Mouse (Mus musculus): ENCODE results near the gene Syne2. TPM values are rescaled to one million over a fixed set of nuclear protein-coding genes. Genes with fewer than 3 reads are reported as not detected.

Syne2 gene
- total and polyA plus RNA-seq, 3 experiments = 21.7 to 33.6 (median 33.1) TPM

DNA sequence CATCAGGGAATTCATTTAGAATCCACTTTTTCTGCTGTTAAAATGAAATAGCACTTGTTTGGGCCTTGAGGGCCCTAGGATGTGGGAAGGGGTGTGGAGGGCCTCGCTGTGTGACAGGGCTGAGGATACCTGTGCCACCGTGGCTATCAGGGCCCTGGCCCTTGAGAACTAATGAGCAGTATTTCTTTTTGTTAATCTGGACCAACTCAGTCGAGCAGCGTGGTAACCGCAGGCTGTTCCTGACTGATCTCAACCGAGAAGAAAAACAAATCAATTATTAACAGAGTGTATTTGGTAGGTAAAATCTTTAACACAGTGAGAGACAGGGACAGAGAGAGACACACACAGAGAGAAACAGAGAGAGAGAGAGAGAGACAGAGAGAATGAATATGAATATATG is 34.5 kb downstream of the Syne2 start:
- no peak overlapping the region for H3K9ac ChIP-seq (ENCODE audit: low read depth, low read length)
- H3K4me3 ChIP-seq = no peak overlapping the region
- intact Hi-C loops (cut with DNase I) = no loop called here
- H3K4me1 ChIP-seq (ENCODE audit: control insufficient read depth, insufficient read depth, low read length) = peaks cover 12% of the 10 kb centered on the region
- no peak for TF ChIP-seq POLR2A (IDR thresholded peaks at IDR 0.05; ENCODE audit: insufficient read depth, low read depth, low read length)
- TF ChIP-seq EP300 (IDR thresholded peaks at IDR 0.05; ENCODE audit: insufficient read depth, low read depth, low read length) = no peak
- no peak for TF ChIP-seq CTCF (IDR thresholded peaks at IDR 0.05)
- H3K27ac ChIP-seq = no peak overlapping the region; the same call in 1 of the 2 replicates
- H3K36me3 ChIP-seq (ENCODE audit: control insufficient read depth, insufficient read depth, low read length) = peaks cover 6% of the 10 kb centered on the region; the same call in 1 of the 2 replicates
- WGBS = 82% methylated on average over 6 of the region's 6 CpGs
- H3K79me2 ChIP-seq (replicated peaks; ENCODE audit: control insufficient read depth, insufficient read depth, low read length) = no peaks in the 10 kb centered on the region
- no peak for DNase-seq
- H3K27me3 ChIP-seq (ENCODE audit: control insufficient read depth, insufficient read depth, low read length) = no peaks in the 10 kb centered on the region

DNA sequence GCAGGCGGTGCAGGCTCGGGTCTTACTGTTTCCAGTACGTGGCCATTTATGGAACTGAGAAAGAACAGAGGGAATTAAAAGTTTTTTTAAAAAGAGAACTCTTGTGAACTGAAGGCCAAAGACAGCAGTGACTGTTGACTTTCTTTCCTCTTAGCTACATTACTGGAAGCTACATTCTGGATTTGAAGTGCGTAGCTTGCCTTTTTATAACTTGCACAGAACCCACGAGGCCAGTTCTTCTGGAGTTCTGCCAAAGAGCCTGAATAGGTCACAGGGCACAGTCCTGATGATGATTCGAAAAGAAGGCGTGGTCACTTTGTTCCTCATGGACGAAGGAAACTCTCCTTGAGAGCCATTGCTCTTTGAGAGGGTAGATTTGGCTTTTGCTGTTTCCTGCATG is 35.6 kb downstream of the Syne2 start:
- DNase-seq = peak; percentile 56 to 69
- peaks cover 6% of the 10 kb centered on the region; the same call in 1 of the 2 replicates for H3K36me3 ChIP-seq (ENCODE audit: control insufficient read depth, insufficient read depth, low read length)
- H3K4me3 ChIP-seq = peak overlapping the region; percentile 34
- H3K4me1 ChIP-seq (ENCODE audit: control insufficient read depth, insufficient read depth, low read length) = peaks cover 12% of the 10 kb centered on the region
- no peaks in the 10 kb centered on the region for H3K79me2 ChIP-seq (replicated peaks; ENCODE audit: control insufficient read depth, insufficient read depth, low read length)
- peak overlapping the region; percentile 85 for H3K27ac ChIP-seq
- peak overlapping the region; percentile 20; the same call in 1 of the 2 replicates for H3K9ac ChIP-seq (ENCODE audit: low read depth, low read length)
- H3K27me3 ChIP-seq (ENCODE audit: control insufficient read depth, insufficient read depth, low read length) = no peaks in the 10 kb centered on the region
- 3% methylated on average over 8 of the region's 8 CpGs for WGBS
- intact Hi-C loops (cut with DNase I) = no loop called here
- TF ChIP-seq POLR2A (IDR thresholded peaks at IDR 0.05; ENCODE audit: insufficient read depth, low read depth, low read length) (peak; percentile 16; the same call in 1 of the 2 replicates), EP300 (IDR thresholded peaks at IDR 0.05; ENCODE audit: insufficient read depth, low read depth, low read length) (no peak), CTCF (IDR thresholded peaks at IDR 0.05) (no peak)

DNA sequence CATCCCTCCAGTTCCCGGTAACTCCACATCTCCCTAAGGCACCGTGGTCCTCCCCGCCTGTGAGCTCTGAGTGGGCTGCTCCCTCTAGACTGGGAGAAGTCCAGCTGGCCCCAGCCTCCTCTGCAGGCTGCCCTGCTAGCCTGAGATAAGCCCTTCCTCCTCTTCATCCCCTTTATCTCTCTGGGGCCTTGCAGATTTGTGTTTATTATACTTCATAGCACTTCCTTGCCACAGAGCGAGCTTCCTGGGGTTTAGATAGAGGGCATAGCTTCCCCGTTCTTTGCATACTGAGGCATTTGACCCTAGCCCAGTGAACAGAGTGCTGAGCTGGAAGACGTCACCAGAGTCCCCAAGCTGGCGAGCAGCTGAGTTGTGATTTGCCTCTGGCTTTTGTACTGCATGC is 37.1 kb downstream of the Syne2 start:
- peak; percentile 45 to 58 for DNase-seq
- 28% methylated on average over 7 of the region's 7 CpGs for WGBS
- Histone ChIP-seq H3K27ac (peak overlapping the region; percentile 51), H3K79me2 (replicated peaks; ENCODE audit: control insufficient read depth, insufficient read depth, low read length) (peaks cover 2% of the 10 kb centered on the region; the same call in 1 of the 2 replicates), H3K4me3 (no peak overlapping the region), H3K9ac (ENCODE audit: low read depth, low read length) (no peak overlapping the region), H3K27me3 (ENCODE audit: control insufficient read depth, insufficient read depth, low read length) (no peaks in the 10 kb centered on the region), H3K36me3 (ENCODE audit: control insufficient read depth, insufficient read depth, low read length) (peaks cover 6% of the 10 kb centered on the region; the same call in 1 of the 2 replicates), H3K4me1 (ENCODE audit: control insufficient read depth, insufficient read depth, low read length) (peaks cover 13% of the 10 kb centered on the region)
- TF ChIP-seq POLR2A (IDR thresholded peaks at IDR 0.05; ENCODE audit: insufficient read depth, low read depth, low read length) (no peak), EP300 (IDR thresholded peaks at IDR 0.05; ENCODE audit: insufficient read depth, low read depth, low read length) (no peak), CTCF (IDR thresholded peaks at IDR 0.05) (no peak)
- intact Hi-C loops (cut with DNase I) = no loop called here

DNA sequence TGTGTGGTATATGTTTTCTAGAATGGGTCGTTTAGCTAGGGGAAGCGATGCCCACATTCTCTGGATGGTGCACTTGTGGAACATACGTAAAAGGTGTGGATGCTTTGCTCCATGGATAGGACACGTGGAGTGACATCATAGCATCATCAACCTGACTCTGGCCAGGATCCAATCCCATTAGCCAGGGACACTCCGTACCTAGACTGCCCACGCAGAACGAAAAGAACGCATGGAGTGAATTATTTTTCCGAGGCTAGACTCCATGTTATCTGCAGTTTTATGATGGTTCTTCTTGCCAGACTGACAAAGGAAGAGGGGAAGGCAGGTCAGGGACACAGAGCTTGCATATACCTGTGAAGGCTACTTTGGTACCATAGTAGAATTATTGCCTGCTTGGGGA is 37.7 kb downstream of the Syne2 start:
- TF ChIP-seq POLR2A (IDR thresholded peaks at IDR 0.05; ENCODE audit: insufficient read depth, low read depth, low read length) (no peak), CTCF (IDR thresholded peaks at IDR 0.05) (no peak), EP300 (IDR thresholded peaks at IDR 0.05; ENCODE audit: insufficient read depth, low read depth, low read length) (no peak)
- no peaks in the 10 kb centered on the region for H3K27me3 ChIP-seq (ENCODE audit: control insufficient read depth, insufficient read depth, low read length)
- peak overlapping the region; percentile 51; the same call in 1 of the 2 replicates for H3K27ac ChIP-seq
- intact Hi-C loops (cut with DNase I) = no loop called here
- H3K4me1 ChIP-seq (ENCODE audit: control insufficient read depth, insufficient read depth, low read length) = peaks cover 13% of the 10 kb centered on the region
- 73% methylated on average over 9 of the region's 9 CpGs for WGBS
- peaks cover 6% of the 10 kb centered on the region; the same call in 1 of the 2 replicates for H3K36me3 ChIP-seq (ENCODE audit: control insufficient read depth, insufficient read depth, low read length)
- no peak for DNase-seq
- no peak overlapping the region for H3K9ac ChIP-seq (ENCODE audit: low read depth, low read length)
- no peak overlapping the region for H3K4me3 ChIP-seq
- H3K79me2 ChIP-seq (replicated peaks; ENCODE audit: control insufficient read depth, insufficient read depth, low read length) = peaks cover 2% of the 10 kb centered on the region; the same call in 1 of the 2 replicates

DNA sequence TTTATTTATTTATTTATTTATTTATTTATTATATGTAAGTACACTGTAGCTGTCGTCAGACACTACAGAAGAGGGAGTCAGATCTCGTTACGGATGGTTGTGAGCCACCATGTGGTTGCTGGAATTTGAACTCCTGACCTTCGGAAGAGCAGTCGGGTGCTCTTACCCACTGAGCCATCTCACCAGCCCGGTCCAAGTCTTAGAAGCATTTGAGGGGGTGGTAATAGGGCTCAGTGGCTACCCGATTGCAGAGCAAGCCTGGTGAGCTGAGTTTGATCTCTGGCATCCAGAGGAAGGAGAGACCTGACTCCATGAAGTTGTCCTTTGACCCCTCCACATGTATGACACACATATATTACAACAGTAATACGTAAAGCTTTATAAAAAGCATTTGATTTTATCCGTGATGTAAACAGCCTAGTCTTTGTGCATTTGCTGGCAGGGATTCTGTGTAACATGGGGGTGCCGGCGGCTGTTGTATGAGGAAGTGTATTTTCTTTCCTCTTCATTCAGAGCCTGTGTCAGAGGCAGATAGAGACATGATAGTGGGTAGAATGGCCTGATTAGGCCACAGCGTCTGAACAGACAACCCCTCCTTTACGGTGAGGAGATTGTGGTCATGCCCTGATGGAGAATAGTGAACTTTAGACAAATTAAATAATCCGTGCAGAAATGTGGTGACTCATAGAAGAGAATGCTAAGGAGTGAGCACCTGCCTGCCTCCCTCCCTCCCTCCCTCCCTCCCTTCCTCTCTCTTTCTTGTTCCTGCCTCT is 38.3 kb downstream of the Syne2 start:
- 74% methylated on average over 14 of the region's 14 CpGs for WGBS
- H3K79me2 ChIP-seq (replicated peaks; ENCODE audit: control insufficient read depth, insufficient read depth, low read length) = peaks cover 2% of the 10 kb centered on the region; the same call in 1 of the 2 replicates
- H3K4me1 ChIP-seq (ENCODE audit: control insufficient read depth, insufficient read depth, low read length) = peaks cover 12% of the 10 kb centered on the region
- no peak overlapping the region for H3K9ac ChIP-seq (ENCODE audit: low read depth, low read length)
- no peak overlapping the region for H3K4me3 ChIP-seq
- H3K36me3 ChIP-seq (ENCODE audit: control insufficient read depth, insufficient read depth, low read length) = peaks cover 6% of the 10 kb centered on the region; the same call in 1 of the 2 replicates
- TF ChIP-seq POLR2A (IDR thresholded peaks at IDR 0.05; ENCODE audit: insufficient read depth, low read depth, low read length) = no peak
- no peak for TF ChIP-seq EP300 (IDR thresholded peaks at IDR 0.05; ENCODE audit: insufficient read depth, low read depth, low read length)
- no peak for TF ChIP-seq CTCF (IDR thresholded peaks at IDR 0.05)
- intact Hi-C loops (cut with DNase I) = no loop called here
- DNase-seq = no peak
- no peak overlapping the region for H3K27ac ChIP-seq
- H3K27me3 ChIP-seq (ENCODE audit: control insufficient read depth, insufficient read depth, low read length) = no peaks in the 10 kb centered on the region

DNA sequence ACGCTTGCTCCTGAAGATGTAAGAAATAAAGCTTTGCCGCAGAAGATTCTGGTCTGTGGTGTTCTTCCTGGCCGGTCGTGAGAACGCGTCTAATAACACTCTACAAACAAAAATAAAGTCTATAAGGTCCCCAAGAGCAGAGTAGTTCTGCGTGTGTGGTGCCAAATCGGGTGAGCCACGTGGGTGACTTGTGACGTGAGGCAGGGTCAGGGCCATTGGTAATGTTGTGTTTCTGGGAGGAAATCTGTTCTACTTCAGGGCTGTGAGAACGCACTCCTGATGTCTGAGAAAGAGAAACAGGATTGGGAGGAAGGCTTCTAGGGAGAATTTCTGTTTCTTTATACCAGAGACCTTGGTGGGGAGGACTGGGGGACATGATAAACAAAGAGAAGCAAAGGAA is 42.0 kb downstream of the Syne2 start:
- no peaks in the 10 kb centered on the region for H3K27me3 ChIP-seq (ENCODE audit: control insufficient read depth, insufficient read depth, low read length)
- peaks cover 2% of the 10 kb centered on the region; the same call in 1 of the 2 replicates for H3K79me2 ChIP-seq (replicated peaks; ENCODE audit: control insufficient read depth, insufficient read depth, low read length)
- no peaks in the 10 kb centered on the region; the same call in 1 of the 2 replicates for H3K36me3 ChIP-seq (ENCODE audit: control insufficient read depth, insufficient read depth, low read length)
- H3K4me3 ChIP-seq = no peak overlapping the region
- H3K4me1 ChIP-seq (ENCODE audit: control insufficient read depth, insufficient read depth, low read length) = peaks cover 5% of the 10 kb centered on the region
- peak in 1 of 2 experiments; percentile 49 for DNase-seq
- WGBS = 66% methylated on average over 11 of the region's 11 CpGs
- no peak for TF ChIP-seq POLR2A (IDR thresholded peaks at IDR 0.05; ENCODE audit: insufficient read depth, low read depth, low read length)
- TF ChIP-seq CTCF (IDR thresholded peaks at IDR 0.05) = no peak
- no peak overlapping the region for H3K9ac ChIP-seq (ENCODE audit: low read depth, low read length)
- intact Hi-C loops (cut with DNase I) = no loop called here
- peak overlapping the region; percentile 58 for H3K27ac ChIP-seq

All from heart, adult 2 months (tissue).